Mouse (Mus musculus) kidney, embryonic 14.5 days (tissue): ENCODE results near the gene Pnkd. TPM values are rescaled to one million over a fixed set of nuclear protein-coding genes. Genes with fewer than 3 reads are reported as not detected.

ENCODE experiments used
- ATAC-seq: fragments of 200-750 bp; cut with Nextera tagmentation; 2 replicates; pipeline ENCODE4 v1.8.0; 2017; ENCODE audit warnings: moderate number of reproducible peaks, mild to moderate bottlenecking, moderate TSS enrichment, moderate library complexity; ENCODE audit not compliant: low FRiP score, low TSS enrichment
- H3K27ac ChIP-seq: fragments of 300-500 bp; sonication (generic); 2 replicates; pipeline ENCODE4 v1.5.1; 2014; ENCODE audit warnings: low read depth, mild to moderate bottlenecking, low read length, moderate library complexity, mixed read lengths
- H3K27me3 ChIP-seq: fragments of 300-500 bp; sonication (generic); 2 replicates; pipeline ENCODE4 v1.6.1; 2014; ENCODE audit warnings: mild to moderate bottlenecking, low read length; ENCODE audit not compliant: control insufficient read depth, insufficient read depth
- H3K36me3 ChIP-seq: fragments of 300-500 bp; sonication (generic); 2 replicates; pipeline ENCODE4 v1.6.1; 2014; ENCODE audit warnings: low read length, mixed read lengths; ENCODE audit not compliant: control insufficient read depth, insufficient read depth
- H3K4me1 ChIP-seq: fragments of 300-500 bp; sonication (generic); 2 replicates; pipeline ENCODE4 v1.6.1; 2014; ENCODE audit warnings: low read length, mixed read lengths; ENCODE audit not compliant: control insufficient read depth, insufficient read depth
- H3K4me2 ChIP-seq: fragments of 300-500 bp; sonication (generic); replicated peaks from 2 replicates; pipeline ENCODE4 v1.6.1; 2014; ENCODE audit warnings: low read depth, mild to moderate bottlenecking, low read length
- H3K4me3 ChIP-seq: fragments of 300-500 bp; sonication (generic); 2 replicates; pipeline ENCODE4 v1.5.1; 2014; ENCODE audit warnings: mild to moderate bottlenecking, low read length
- H3K9ac ChIP-seq: fragments of 300-500 bp; sonication (generic); 2 replicates; pipeline ENCODE4 v1.6.1; 2014; ENCODE audit warnings: low read depth, mild to moderate bottlenecking, low read length, moderate library complexity
- H3K9me3 ChIP-seq: fragments of 300-500 bp; sonication (generic); 2 replicates; pipeline ENCODE4 v1.6.1; 2016; ENCODE audit warnings: low read length; ENCODE audit not compliant: control insufficient read depth
- WGBS: fragments of 180-500 bp; shearing (Covaris S2); extraction: QIAGEN DNeasy Blood & Tissue Kit; methylation state at CpG from one replicate; pipeline ENCODE4 v1.1.7; 2014; 5-methylcytosine and 5-hydroxymethylcytosine counted together
- polyA plus RNA-seq: library from polyadenylated mRNA; unstranded; fragments of >200 nt; fragmentation: Nextera tagmentation; extraction: Ambion mirVana; gene quantifications from 2 replicates; pipeline ENCODE4 v1.2.1, GENCODE M21; 2014

Gene Pnkd
- polyA plus RNA-seq, 1 experiment from 2014 or later, result 126 TPM

DNA sequence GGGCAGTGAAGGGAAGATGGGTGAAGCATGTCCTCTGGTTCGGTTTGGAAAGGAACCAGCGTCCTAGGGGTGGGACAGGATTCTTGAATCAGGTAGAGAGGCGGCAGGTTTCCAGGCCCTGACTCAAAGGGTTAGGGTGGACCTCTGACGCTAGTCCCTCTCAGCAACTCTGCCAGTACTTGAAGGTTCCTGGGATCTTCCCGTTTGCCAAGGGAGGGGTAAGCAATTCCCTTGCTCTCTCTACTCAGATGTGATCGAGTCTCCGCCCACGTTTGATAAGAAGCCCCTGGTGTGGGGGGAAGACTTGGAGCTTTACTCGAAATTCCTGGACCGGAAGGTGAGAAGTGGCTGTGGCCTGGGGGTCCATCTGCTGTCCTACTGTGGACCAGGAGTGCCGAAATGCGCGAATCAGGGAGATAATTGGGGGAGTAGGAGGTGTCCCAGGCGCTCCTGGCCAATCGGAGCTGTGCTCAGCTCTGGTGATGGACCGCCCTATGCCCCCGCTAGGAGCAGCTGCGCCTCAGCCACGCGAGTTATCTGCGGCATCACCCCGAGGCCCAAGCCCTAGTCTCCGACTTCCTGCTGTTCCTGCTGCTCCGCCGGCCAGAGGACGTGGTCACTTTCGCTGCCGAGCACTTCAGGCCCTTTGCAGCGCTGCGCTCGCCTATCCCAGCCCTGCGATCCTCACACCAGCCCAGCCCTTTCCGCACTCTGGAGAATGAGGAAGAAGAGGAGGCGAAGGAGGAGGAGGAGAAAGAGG is 83.3 kb downstream of the Pnkd start:
- H3K36me3 ChIP-seq, result no peaks in the 10 kb centered on the region
- peak overlapping the region; percentile 54 for H3K4me2 ChIP-seq
- H3K27ac ChIP-seq, result no peak overlapping the region
- peak; percentile 86 for ATAC-seq
- peak overlapping the region; percentile 52 for H3K9ac ChIP-seq
- no peaks in the 10 kb centered on the region for H3K9me3 ChIP-seq
- 18% methylated on average over 34 of the region's 34 CpGs for WGBS
- no peaks in the 10 kb centered on the region for H3K27me3 ChIP-seq
- H3K4me1 ChIP-seq, result no peaks in the 10 kb centered on the region
- peak overlapping the region; percentile 26; the same call in 1 of the 2 replicates for H3K4me3 ChIP-seq

DNA sequence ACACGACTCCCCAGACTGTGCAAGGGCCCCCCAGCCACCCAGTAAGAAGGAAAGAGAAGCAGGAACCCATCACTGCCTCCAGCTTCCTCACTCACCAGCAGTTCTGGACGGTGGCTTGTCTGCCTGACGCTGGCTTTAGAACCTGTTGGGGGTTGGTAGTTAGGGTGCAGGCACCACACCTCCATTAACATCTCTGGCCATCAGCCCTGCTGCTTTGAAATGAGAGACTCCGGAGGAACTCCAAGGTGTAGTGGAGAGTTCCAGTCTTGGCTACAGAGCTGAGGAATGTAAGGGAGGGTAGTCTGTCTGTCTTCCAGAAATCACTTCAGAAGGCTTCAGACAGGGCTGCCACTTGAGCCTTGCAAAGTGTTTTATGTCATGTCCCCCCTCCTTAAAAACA is 85.3 kb downstream of the Pnkd start:
- no peak overlapping the region for H3K4me2 ChIP-seq
- H3K27me3 ChIP-seq, result no peaks in the 10 kb centered on the region
- no peaks in the 10 kb centered on the region for H3K4me1 ChIP-seq
- no peak for ATAC-seq
- 49% methylated on average over 4 of the region's 4 CpGs for WGBS
- no peaks in the 10 kb centered on the region for H3K9me3 ChIP-seq
- no peak overlapping the region for H3K4me3 ChIP-seq
- no peaks in the 10 kb centered on the region for H3K36me3 ChIP-seq
- H3K9ac ChIP-seq, result no peak overlapping the region
- H3K27ac ChIP-seq, result no peak overlapping the region

DNA sequence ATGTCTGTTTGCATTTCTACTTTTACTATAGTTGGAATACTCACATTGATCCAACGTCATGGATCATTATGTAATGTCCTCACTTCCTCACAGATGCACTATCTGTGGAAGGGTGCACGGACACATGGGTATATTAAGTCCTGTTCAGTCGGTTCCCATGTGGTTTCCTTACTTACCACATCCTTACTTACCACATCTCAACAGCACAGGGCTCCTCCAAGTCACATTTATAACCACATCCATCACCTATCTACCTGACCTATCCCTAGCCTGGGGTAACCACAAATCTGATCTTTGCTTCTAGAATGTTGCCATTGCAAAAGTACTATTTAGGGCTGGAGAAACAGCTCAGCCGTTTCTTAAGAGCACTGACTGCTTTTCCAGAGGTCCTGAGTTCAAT is 88.6 kb downstream of the Pnkd start:
- Histone ChIP-seq H3K27me3 (no peaks in the 10 kb centered on the region), H3K4me1 (0 out of 2 replicates have a peak, but pooled peaks cover 2% of the 10 kb centered on the region), H3K36me3 (no peaks in the 10 kb centered on the region), H3K9me3 (no peaks in the 10 kb centered on the region), H3K4me2 (no peak overlapping the region), H3K27ac (no peak overlapping the region), H3K9ac (no peak overlapping the region), H3K4me3 (no peak overlapping the region)
- ATAC-seq, result no peak
- 79% methylated on average over 4 of the region's 4 CpGs for WGBS

DNA sequence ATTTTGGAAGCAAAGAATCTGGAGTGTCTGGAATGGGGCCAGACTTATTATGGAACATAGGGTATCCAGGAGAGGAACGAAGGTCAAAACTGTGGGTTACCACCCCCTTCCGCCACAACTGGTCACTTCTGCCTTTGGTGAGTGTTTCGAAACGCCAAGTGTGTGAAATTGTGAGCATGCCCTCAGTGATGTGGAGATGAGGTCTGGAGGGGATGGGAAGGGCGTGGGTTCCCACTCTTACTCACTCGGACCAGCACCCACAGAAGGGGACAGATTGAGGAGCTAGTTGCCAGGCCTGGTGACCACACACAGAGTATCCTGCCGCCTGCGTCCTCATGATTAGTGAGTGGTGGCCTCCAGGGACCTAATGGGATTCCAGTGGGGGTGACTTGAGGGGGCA is 90.2 kb downstream of the Pnkd start, which contains the start of gene Slc11a1:
Gene Slc11a1, plus strand, starts transcription at position 216 of the 400 bp plus-strand sequence.
- Histone ChIP-seq H3K27me3 (no peaks in the 10 kb centered on the region), H3K27ac (no peak within 1 kb of the TSS), H3K9me3 (no peaks in the 10 kb centered on the region), H3K9ac (no peak within 1 kb of the TSS), H3K4me2 (no peak within 1 kb of the TSS), H3K36me3 (no peaks in the 10 kb centered on the region), H3K4me1 (0 out of 2 replicates have a peak, but pooled peaks cover 2% of the 10 kb centered on the region), H3K4me3 (no peak within 1 kb of the TSS)
- no peak for ATAC-seq
- WGBS, result 64% methylated on average over 8 of the region's 8 CpGs

DNA sequence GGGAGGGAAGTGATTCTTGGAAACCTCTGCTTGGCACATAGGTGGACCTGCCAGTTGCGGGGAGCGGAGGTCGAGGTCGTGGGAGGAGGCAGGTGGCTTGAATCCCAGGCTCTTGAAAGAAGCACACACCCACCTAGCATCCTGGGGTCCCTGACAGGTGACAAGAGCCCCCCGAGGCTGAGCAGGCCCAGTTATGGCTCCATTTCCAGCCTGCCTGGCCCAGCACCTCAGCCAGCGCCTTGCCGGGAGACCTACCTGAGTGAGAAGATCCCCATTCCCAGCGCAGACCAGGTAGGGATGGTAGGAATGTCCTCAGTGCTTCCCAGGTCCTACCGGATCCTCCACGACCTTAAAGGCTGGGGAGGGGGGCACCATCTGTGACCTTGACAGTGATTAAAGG is 90.8 kb downstream of the Pnkd start:
- ATAC-seq, result no peak
- H3K27ac ChIP-seq, result no peak overlapping the region

DNA sequence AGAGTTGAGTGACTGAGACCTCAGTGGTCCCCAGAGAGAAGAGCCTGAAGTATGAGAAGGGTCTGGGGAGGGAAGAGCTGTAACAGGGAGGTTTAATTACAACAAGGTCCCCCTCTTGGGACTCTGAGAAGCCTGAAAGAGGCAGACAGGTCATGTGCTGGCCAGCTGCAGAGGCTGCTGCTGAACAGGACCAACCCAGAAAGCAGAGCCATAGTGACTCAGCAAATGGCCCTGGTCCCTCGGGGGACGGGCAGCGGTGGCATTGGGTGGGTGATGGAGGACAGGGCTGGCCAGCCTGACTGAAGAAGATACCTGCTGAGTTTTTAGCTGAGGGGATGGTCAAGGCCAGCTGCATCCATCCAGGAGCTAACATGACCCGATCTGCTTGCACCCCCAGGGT is 91.7 kb downstream of the Pnkd start:
- H3K9ac ChIP-seq, result no peak overlapping the region
- 72% methylated on average over 4 of the region's 4 CpGs for WGBS
- H3K27ac ChIP-seq, result no peak overlapping the region

More for the DNA sequence above, 90.8 kb downstream of the Pnkd start:
- Histone ChIP-seq H3K9ac (no peak overlapping the region), H3K4me3 (no peak overlapping the region), H3K27me3 (no peaks in the 10 kb centered on the region), H3K4me1 (0 out of 2 replicates have a peak, but pooled peaks cover 2% of the 10 kb centered on the region), H3K9me3 (no peaks in the 10 kb centered on the region), H3K4me2 (no peak overlapping the region), H3K36me3 (no peaks in the 10 kb centered on the region)
- 71% methylated on average over 10 of the region's 10 CpGs for WGBS

DNA sequence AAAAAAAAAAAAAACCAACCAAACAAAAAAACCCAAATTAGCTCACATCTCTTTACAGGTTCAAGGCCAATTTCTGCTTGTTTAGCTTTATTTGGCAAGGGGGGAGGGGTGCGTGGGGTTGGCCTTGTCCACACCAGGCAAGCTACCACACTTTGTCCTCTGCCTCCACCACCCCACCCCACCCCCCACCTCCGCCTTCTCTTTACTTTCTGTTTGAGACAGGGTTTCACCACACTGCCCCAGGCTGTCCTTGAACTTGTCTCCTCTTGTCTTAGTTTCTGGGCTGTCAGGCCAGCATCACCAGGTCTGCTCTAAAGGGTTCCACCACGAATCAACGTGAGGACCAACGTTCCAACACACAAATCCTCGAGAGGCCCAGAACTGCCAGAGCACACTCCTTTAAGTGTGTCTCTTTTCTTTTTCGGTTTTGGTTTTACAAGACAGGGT is 94.4 kb downstream of the Pnkd start:
- Histone ChIP-seq H3K27ac (no peak overlapping the region), H3K27me3 (no peaks in the 10 kb centered on the region), H3K4me2 (no peak overlapping the region), H3K36me3 (no peaks in the 10 kb centered on the region), H3K4me1 (0 out of 2 replicates have a peak, but pooled peaks cover 2% of the 10 kb centered on the region), H3K9me3 (no peaks in the 10 kb centered on the region), H3K4me3 (no peak overlapping the region), H3K9ac (no peak overlapping the region)
- no peak for ATAC-seq
- 90% methylated on average over 7 of the region's 7 CpGs for WGBS

More for the DNA sequence above, 91.7 kb downstream of the Pnkd start:
- H3K4me2 ChIP-seq, result no peak overlapping the region
- ATAC-seq, result no peak
- 0 out of 2 replicates have a peak, but pooled peaks cover 2% of the 10 kb centered on the region for H3K4me1 ChIP-seq
- H3K9me3 ChIP-seq, result no peaks in the 10 kb centered on the region
- no peaks in the 10 kb centered on the region for H3K27me3 ChIP-seq
- H3K36me3 ChIP-seq, result no peaks in the 10 kb centered on the region
- no peak overlapping the region for H3K4me3 ChIP-seq

DNA sequence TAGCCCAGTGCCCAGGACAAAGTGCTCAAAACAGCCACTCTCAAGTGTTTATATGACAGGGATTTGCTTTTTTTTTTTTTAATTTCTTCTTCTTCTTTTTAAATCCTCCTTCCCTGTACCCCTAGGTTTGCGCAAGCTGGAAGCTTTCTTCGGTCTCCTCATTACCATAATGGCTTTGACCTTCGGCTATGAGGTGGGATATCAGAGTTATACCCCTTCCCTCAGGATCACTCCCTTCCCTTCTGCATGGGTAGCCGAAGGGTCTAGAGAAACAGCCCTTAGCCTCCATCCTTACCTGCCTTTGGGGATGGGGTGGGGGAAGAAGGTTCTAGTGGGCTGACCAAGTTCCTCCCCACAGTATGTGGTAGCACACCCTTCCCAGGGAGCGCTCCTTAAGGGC is 95.8 kb downstream of the Pnkd start:
- Histone ChIP-seq H3K9me3 (no peaks in the 10 kb centered on the region), H3K36me3 (no peaks in the 10 kb centered on the region), H3K4me1 (0 out of 2 replicates have a peak, but pooled peaks cover 2% of the 10 kb centered on the region), H3K9ac (no peak overlapping the region), H3K4me2 (no peak overlapping the region), H3K27me3 (no peaks in the 10 kb centered on the region), H3K4me3 (no peak overlapping the region), H3K27ac (no peak overlapping the region)
- WGBS, result 82% methylated on average over 5 of the region's 5 CpGs
- ATAC-seq, result no peak

DNA sequence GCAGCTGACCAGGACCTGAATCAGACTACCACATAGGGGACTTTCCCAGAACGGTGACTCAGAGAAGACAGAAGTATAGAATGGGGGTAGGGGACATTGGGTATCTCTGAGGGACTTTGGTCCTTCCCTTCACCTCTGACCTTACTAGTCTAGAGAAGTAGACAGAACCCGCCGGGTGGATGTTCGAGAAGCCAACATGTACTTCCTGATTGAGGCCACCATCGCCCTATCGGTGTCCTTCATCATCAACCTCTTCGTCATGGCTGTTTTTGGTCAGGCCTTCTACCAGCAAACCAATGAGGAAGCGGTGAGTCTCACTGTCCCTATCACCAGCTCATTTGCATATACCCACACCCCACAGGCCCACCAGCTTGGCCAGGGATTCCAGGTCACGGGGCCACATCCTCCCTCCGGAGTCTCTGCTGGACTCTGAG is 96.9 kb downstream of the Pnkd start:
- Histone ChIP-seq H3K9ac (no peak overlapping the region), H3K36me3 (no peaks in the 10 kb centered on the region), H3K27ac (no peak overlapping the region), H3K9me3 (no peaks in the 10 kb centered on the region), H3K4me2 (no peak overlapping the region), H3K4me1 (no peaks in the 10 kb centered on the region), H3K27me3 (no peaks in the 10 kb centered on the region), H3K4me3 (no peak overlapping the region)
- no peak for ATAC-seq
- WGBS, result 92% methylated on average over 10 of the region's 10 CpGs
